Mouse (Mus musculus) bone marrow, adult 2 months (tissue): ENCODE data around the gene Katnb1. TPM values are rescaled to one million over a fixed set of nuclear protein-coding genes. Genes with fewer than 3 reads are reported as not detected.

Experiments
- H3K27ac ChIP-seq: fragments of 200-500 bp; 2 replicates; pipeline ENCODE4 v1.5.1; 2012; ENCODE audit warnings: low read depth, mild to moderate bottlenecking, control low read depth, inconsistent platforms, low read length; ENCODE audit not compliant: control insufficient read depth, poor library complexity, insufficient read depth
- H3K4me1 ChIP-seq: fragments of 200-500 bp; 2 replicates; pipeline ENCODE4 v1.6.1; 2011; ENCODE audit warnings: low read length; ENCODE audit not compliant: control insufficient read depth, insufficient read depth
- H3K4me3 ChIP-seq: fragments of 200-500 bp; replicated peaks from 2 replicates; pipeline ENCODE3; 2011; ENCODE audit warnings: mild to moderate bottlenecking, low read depth, low read length, control low read depth; ENCODE audit not compliant: control insufficient read depth
- CTCF ChIP-seq: fragments of 200-500 bp; IDR thresholded peaks from 2 replicates; pipeline ENCODE4 v1.5.1; 2011; ENCODE audit warnings: low read length, control low read depth; ENCODE audit not compliant: control insufficient read depth, insufficient read depth
- POLR2A ChIP-seq: fragments of 200-500 bp; IDR thresholded peaks from 2 replicates; pipeline ENCODE4 v1.6.1; 2011; ENCODE audit warnings: low read depth, mild to moderate bottlenecking, control low read depth, low read length, borderline replicate concordance; ENCODE audit not compliant: control insufficient read depth
- WGBS: fragments of 180-500 bp; shearing (Covaris S2); methylation state at CpG from one replicate; pipeline ENCODE4 v1.1.7; 2018; 5-methylcytosine and 5-hydroxymethylcytosine counted together
- polyA plus RNA-seq: library from polyadenylated mRNA; stranded (reverse); fragments of >200 nt; gene quantifications from 2 replicates; pipeline ENCODE4 v1.2.4, GENCODE M21; 2011; ENCODE audit warnings: low replicate concordance; ENCODE audit not compliant: missing spikeins, insufficient read depth, insufficient read length

The Katnb1 gene
- 4.4 and 21.7 TPM in 2 replicates for polyA plus RNA-seq

- peak within 1 kb of the TSS; percentile 87 for H3K4me3 ChIP-seq
- peaks cover 1% of the 10 kb centered on the region; the same call in 1 of the 2 replicates for H3K4me1 ChIP-seq
- peak within 1 kb of the TSS; percentile 37 for H3K27ac ChIP-seq
- WGBS: under 1% methylated on average over 47 of the region's 47 CpGs
- TF ChIP-seq CTCF: no peak
- TF ChIP-seq POLR2A: peak; percentile 80; the same call in 1 of the 2 replicates
These were observed at the start of gene Katnb1 for GRCm38 (mm10) chr8:95080381-95081341. Gene Katnb1 (plus strand): TSS chr8:95081186.

GRCm38 (mm10) chr8:95037106-95037925 is 43.7 kb upstream of the Katnb1 start:
- Histone ChIP-seq H3K4me3 (no peak overlapping the region), H3K27ac (peak overlapping the region; percentile 86), H3K4me1 (peaks cover 8% of the 10 kb centered on the region; the same call in 1 of the 2 replicates)
- WGBS: 16% methylated on average over 7 of the region's 7 CpGs
- TF ChIP-seq POLR2A: no peak
- TF ChIP-seq CTCF: no peak

- H3K27ac ChIP-seq: no peak overlapping the region
- peaks cover 7% of the 10 kb centered on the region for H3K4me1 ChIP-seq
- TF ChIP-seq CTCF: no peak
- TF ChIP-seq POLR2A: no peak
- WGBS: 76% methylated on average over 6 of the region's 6 CpGs
- H3K4me3 ChIP-seq: no peak overlapping the region
These were observed 38.9 kb upstream of the Katnb1 start for GRCm38 (mm10) chr8:95041883-95042784.

GRCm38 (mm10) chr8:95044811-95045210 is 36.2 kb upstream of the Katnb1 start:
- H3K27ac ChIP-seq: no peak overlapping the region
- 73% methylated on average over 4 of the region's 4 CpGs for WGBS
- TF ChIP-seq CTCF (no peak), POLR2A (no peak)
- no peak overlapping the region for H3K4me3 ChIP-seq
- H3K4me1 ChIP-seq: peaks cover 2% of the 10 kb centered on the region

GRCm38 (mm10) chr8:95046982-95047381 is 34.0 kb upstream of the Katnb1 start:
- TF ChIP-seq POLR2A (no peak), CTCF (no peak)
- WGBS: 3% methylated on average over 3 of the region's 3 CpGs
- H3K4me1 ChIP-seq: peaks cover 2% of the 10 kb centered on the region

GRCm38 (mm10) chr8:95047884-95048680 is 32.9 kb upstream of the Katnb1 start:
- 48% methylated on average over 6 of the region's 6 CpGs for WGBS
- peak overlapping the region; percentile 71; the same call in 1 of the 2 replicates for H3K27ac ChIP-seq
- H3K4me1 ChIP-seq: peaks cover 2% of the 10 kb centered on the region
- TF ChIP-seq POLR2A (no peak), CTCF (no peak)
- H3K4me3 ChIP-seq: no peak overlapping the region

More at GRCm38 (mm10) chr8:95046982-95047381, 34.0 kb upstream of the Katnb1 start:
- Histone ChIP-seq H3K4me3 (no peak overlapping the region), H3K27ac (no peak overlapping the region)
